Mouse (Mus musculus) left cerebral cortex, adult 9 months (tissue): ENCODE data around the gene Tm9sf1.

ENCODE experiments used
- DNase-seq, 2 experiments: peaks; one replicate each; pipeline ENCODE4 v3.0.0; 2022; ENCODE audit warnings: low spot score in 2 of 2

Tm9sf1 gene

DNA sequence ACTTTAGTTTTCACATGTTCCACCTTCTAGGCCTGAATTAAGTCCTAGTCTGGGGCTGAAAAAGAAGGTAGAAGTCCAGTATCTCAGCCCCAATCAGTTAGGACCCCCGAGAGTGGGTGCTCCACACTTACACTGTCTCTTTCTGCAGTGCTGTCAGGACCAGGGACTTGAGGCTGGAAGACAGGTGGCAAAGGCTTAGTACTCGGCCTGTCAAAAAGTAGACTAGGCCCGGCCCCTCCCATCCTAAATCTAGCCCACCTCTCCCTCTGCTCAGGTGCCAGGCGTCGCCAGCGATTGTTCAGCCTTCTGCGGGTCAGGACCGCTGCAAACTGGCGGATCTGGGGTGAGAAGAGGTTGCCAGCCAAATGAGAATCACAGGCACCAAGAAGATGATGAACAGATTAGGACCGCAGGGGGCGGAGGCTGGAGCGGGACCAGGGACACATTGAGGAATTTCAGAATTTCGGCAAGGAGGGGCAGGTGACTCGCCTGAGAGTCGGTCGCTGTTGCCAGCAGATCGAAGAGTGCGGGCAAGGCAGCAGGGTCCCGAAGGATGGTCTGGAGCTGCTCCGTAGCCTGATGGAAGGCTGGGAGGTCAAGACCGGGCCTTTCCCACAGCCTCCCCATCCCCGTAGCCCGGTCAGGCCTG, 8.6 kb downstream of the Tm9sf1 start:
- no peak for DNase-seq

DNA sequence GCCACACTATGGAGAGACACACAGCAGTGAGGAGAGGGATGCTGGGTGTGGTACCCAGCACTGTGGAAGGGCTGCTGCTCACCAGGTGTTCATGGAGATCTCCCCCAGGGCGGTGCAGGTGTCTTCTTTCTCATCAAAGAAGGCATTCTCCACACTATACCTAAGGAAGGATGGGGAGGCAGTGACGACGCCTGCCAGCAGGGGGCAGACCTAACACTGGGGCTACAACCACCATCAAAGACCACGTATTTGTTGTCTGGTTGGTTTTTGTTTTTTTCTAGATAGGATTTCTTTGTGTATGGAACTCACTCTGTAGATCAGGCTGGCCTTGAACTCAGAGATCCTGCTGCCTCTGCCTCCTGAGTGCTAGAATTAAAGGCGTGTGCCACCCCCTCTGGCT, 14.3 kb downstream of the Tm9sf1 start:
- peak in 1 of 2 experiments; percentile 53 for DNase-seq

DNA sequence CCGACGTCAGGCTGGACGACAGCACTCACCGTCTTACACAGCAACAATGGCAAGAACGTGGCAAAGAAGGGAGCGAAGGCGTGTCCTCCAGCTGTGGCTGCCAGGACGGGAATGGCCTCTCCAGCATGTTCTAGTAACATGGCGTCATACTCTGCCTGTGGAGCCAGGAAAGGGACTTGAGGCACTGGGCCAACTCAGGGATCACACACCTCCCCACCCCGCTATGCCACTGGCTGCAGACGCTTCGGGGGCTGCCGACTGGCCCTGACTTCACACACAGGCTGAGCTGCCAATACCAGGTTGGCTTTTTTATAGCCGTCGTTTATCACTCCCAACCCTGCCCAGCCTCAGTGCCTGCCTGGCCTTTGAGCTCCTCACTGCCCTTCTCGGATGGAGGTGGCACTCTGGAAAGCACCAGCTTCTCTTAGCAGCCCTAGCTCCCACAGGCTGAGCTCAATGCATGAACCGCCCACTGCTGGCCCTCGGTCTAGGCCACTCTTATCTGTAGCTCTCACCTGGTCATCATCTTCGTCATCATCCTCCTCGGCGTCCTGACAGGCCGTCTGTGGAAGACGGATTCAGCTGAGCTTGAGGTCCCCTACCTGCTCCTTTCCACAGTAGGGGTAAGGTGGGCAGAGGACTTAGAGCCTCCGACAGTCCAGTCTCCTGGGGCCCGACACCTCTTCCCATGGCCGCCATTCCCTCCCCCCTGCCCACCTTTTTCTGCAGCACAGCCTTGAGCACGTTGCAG, 15.4 kb downstream of the Tm9sf1 start:
- DNase-seq, result no peak

DNA sequence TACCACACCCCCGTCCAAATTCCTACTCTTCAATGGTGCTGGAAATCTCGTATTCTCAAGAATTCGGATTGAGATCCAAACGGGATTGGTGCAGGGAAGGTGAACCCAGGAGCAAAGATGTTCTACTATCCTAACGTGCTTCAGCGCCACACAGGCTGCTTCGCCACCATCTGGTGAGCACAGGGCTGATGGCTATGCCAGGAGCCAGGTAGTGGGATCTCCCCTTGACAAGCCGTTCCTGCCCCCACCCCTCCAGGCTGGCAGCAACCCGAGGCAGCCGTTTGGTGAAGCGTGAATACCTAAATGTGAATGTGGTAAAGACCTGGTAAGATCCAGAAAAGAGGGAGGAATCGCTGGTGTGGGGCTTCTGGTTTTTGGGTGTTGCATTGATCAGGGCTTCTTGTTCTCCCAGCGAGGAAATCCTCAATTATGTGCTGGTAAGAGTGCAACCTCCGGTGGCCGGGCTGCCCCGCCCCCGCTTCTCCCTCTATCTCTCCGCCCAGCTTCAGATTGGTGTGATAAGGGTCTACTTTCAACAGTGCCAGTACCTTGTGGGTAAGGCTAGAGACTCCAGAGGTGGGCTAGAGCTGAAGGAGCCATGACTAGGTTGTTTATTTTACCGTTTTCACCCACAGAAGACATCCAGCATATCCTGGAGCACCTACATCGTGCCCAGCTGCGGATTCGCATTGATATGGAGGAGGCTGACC, 25.0 kb downstream of the Tm9sf1 start:
- no peak for DNase-seq

DNA sequence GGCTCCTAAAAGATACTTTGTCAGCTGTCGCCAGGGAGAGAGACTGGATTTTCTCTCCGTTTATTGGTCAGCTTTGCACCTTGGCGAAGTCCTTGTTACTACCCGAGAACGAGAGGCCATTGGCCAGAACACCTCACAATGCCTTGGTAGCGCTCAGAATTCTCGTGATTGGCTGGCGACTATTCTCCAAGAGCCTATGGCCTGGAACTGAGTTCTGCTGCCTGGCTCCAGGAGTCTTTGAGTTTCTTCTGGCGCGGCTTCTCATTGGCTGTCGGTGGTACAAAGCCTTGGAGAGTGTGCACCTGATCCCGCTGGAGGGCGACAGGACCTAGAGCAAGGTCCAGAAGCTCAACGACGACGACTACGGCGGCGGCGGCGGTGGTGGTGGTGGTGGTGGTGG, 25.8 kb downstream of the Tm9sf1 start, which contains the start of gene Rec8:
Rec8 (plus strand) TSS at position 216 of the 400 bp plus-strand sequence.
- DNase-seq, result no peak

- no peak for DNase-seq
Observed at GRCm38 (mm10) chr14:55616844-55617243, 26.8 kb downstream of the Tm9sf1 start.

- no peak for DNase-seq
Observed at GRCm38 (mm10) chr14:55615876-55616275, 27.7 kb downstream of the Tm9sf1 start.

DNA sequence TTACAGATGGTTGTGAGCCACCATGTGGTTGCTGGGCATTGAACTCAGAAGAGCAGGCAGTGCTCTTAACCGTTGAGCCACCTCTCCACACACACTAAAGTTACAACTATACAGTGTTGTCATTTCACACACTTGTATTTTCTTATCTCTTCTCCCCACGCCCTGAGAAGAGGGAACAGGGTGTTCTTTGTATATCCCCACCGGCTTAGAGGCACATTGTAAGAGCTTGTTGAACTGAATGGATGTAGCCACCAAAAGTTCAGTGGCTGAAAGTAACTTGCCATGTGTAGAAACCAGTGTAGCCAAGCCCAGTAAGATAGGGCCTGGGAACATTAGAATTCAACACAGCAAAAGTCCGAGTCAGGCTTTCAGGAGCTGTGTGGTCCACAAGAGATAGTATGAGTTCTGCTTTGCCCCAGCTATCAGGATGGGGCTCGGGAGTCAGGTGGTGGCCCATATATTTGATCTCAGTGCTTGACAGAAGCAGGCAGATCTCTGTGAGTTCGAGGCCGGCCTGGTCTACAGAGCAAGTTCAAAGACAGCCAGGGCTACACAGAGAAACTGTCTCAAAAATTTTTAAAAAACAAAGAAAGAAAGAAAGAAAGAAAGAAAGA, 28.9 kb downstream of the Tm9sf1 start:
- no peak for DNase-seq

- no peak for DNase-seq
Observed at GRCm38 (mm10) chr14:55613346-55613745, 30.3 kb downstream of the Tm9sf1 start.

DNA sequence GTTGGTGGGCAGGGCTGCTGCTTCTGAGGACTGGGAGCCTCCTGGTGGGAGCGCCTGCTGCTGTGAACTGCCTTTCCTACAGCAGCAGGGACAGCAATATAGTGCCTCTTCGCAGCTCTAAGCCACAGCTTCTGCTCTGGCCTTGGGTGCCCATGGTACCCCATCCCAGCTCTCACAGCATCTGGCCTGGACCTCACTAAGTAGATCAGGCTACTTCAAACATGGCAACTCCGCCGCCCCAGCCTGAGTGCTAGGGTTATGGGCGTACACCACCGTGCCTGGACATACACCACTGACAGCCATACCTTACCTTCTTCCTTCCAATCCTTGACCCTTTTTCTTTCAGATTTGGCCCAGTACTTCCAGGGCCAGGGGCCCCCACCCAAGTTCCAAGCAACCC, 35.3 kb downstream of the Tm9sf1 start:
- no peak for DNase-seq

DNA sequence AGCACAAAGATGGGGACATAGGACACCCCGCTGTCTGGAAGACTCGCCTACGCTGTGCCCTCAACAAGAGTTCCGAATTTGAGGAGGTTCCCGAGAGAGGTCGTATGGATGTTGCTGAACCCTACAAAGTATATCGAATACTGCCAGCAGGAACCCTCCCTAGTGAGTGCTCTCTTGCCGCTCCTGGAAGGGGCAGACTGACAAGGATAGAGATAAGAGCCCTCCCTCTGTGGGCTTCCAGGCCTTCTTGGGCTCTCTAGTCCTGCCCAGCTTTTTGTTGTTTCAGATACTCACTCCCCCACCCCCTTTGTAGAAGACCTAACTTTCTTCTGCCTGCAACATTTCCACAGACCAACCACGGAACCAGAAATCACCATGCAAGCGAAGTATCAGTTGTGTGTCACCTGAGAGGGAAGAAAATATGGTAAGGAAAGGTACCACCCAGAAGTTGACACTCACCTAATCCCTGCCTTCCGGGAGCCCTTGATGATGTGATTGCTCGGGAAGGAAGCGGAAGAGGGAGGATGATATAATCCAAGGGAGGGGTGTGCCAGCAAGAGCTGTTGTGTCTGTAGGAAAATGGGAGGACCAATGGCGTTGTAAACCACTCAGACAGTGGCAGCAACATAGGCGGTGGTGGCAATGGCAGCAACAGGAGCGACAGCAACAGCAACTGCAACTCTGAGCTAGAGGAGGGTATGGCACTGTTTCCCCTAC, 37.7 kb downstream of the Tm9sf1 start:
- no peak for DNase-seq

DNA sequence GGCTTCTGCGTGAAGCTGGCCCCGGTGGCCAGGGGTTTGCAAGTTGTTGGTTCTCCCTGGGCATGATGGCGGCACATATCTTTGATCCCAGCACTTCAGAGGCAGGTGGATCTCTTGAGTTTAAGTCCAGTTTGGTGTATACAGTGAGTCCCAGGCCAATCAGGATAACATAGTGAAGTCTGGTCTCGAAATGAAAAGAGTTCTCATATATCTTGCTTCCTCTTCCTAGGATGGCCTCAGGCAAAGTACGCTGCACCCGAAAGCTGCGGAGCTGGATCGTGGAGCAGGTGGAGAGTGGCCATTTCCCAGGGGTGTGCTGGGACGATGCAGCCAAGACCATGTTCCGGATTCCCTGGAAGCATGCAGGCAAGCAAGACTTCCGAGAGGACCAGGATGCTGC, 38.8 kb downstream of the Tm9sf1 start:
- DNase-seq, result no peak

- DNase-seq, result peak; percentile 78 to 94
Observed at GRCm38 (mm10) chr14:55603633-55604576, 39.7 kb downstream of the Tm9sf1 start.

DNA sequence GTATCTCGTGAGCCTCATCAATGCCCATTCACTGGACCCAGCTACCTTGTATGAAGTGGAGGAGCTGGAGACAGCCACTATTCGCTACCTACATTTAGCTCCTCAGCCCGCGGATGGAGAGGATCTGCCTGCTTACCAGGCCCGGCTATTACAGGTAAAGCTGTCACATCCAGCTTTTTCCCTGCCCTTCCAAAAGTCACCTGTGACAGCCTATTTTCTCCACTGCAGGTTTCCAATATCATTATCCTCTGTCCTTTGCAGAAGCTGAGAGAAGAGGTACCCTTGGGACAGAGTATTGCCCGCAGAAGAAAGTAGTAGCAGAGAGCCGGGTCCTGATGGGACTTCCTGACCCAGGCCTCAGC, 40.4 kb downstream of the Tm9sf1 start, which contains the start of gene Irf9:
Irf9 (plus strand) TSS at position 301 of the 362 bp plus-strand sequence.
- no peak for DNase-seq

DNA sequence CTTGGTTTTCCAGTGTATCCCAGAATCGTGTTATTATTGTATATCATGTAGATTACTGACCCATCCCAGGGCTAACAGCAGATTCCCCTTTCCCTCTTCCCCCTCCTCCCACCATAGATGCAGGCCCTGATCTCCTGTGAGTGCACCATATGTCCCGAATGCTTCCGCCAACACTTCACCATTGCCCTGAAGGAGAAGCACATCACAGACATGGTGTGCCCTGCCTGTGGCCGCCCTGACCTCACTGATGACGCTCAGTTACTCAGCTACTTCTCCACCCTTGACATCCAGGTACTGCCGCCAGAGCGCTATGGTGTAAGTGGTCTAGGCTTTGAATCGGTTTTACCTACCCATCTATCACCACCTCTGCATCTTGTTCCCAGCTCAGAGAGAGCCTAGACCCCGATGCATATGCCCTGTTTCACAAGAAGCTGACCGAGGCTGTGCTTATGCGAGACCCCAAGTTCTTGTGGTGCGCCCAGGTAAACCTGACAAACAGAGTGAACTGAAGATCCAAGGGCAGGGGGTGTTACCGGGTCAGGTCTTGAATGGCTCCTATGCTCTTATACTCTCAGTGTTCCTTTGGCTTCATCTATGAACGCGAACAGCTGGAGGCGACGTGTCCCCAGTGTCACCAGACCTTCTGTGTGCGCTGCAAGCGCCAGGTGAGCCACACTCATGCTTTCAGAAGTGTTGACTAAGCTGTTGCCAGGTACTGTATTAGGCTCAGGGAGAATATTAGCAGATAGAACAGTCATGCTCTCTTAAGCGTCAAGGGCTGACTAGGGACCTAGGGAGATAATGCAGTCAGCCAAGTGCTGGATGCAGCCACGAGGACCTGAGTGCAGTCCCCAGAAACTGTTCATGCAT, 44.9 kb downstream of the Tm9sf1 start:
- no peak for DNase-seq

- DNase-seq, result no peak
Observed at GRCm38 (mm10) chr14:55596036-55596690, 47.4 kb downstream of the Tm9sf1 start.

DNA sequence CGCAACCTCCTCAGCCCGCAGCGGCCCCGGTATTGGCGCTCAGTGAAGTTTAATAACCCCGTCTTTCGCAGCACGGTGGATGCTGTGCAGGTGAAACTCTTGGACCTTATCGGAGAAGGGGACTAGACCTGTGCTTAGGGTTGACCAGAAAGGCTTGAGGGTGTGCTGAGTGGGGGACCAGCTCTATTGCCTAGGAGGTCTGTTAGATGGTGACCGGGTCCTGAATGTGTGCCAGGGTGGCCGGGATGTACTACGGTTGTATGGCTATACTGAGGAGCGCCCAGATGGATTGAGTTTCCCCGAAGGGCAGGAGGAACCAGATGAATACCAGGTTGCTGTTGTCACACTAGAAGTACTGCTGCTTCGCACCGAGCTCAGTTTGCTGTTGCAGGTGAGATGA, 51.4 kb downstream of the Tm9sf1 start:
- no peak for DNase-seq

GRCm38 (mm10) chr14:55591331-55591891, 52.2 kb downstream of the Tm9sf1 start, which contains the start of gene Rnf31:
TSS of gene Rnf31 (plus strand) at chr14:55591708.
- peak; percentile 88 to 95 for DNase-seq
